Mouse (Mus musculus): ENCODE measurements around the gene Coro1c. TPM values are rescaled to one million over a fixed set of nuclear protein-coding genes. Genes with fewer than 3 reads are reported as not detected.
A peak's percentile ranks its signal among the peaks of the same experiment; 100 is the strongest.

The Coro1c gene
- polyA plus RNA-seq, 1 experiment from 2014 or later: 102 TPM

DNA sequence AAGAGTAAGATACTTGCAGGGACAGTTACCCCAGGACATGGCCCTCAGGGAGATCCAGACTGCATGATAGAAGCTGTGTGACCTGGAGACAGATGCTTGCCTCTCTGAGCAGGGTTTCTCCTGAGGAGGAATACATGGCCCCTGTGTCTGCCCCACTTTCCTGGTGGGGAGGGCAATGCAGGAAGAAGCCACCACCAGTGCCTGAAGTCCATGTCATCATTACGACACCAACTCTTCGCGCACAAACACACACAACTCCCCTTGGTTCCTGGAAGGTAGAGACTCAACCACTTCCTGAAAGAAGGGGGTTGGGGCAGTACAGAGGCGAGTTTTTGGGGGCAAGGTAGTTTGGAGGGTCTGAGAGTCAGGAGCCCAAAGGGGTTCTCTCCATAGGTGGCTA, 84.3 kb downstream of the Coro1c start:
- Histone ChIP-seq H3K36me3 (ENCODE audit: insufficient read depth, low read length) (no peaks in the 10 kb centered on the region), H3K4me2 (replicated peaks; ENCODE audit: low read depth, low read length) (no peak overlapping the region), H3K4me1 (ENCODE audit: insufficient read depth, low read depth, low read length) (no peaks in the 10 kb centered on the region), H3K9ac (replicated peaks; ENCODE audit: low read depth) (no peak overlapping the region), H3K27me3 (replicated peaks; ENCODE audit: insufficient read depth, low read length) (no peaks in the 10 kb centered on the region), H3K9me3 (ENCODE audit: low read length) (no peaks in the 10 kb centered on the region), H3K27ac (ENCODE audit: low read length) (no peak overlapping the region), H3K4me3 (ENCODE audit: low read depth, low read length) (no peak overlapping the region)
- TF ChIP-seq CTCF (IDR thresholded peaks at IDR 0.05) (no peak), EP300 (IDR thresholded peaks at IDR 0.05) (no peak)
- ATAC-seq: 0 out of 2 replicates have a peak, but pooled peaks have one; percentile 21
- DNase-seq (ENCODE audit: low spot score): no peak
- WGBS: 75% methylated on average over 4 of the region's 4 CpGs

DNA sequence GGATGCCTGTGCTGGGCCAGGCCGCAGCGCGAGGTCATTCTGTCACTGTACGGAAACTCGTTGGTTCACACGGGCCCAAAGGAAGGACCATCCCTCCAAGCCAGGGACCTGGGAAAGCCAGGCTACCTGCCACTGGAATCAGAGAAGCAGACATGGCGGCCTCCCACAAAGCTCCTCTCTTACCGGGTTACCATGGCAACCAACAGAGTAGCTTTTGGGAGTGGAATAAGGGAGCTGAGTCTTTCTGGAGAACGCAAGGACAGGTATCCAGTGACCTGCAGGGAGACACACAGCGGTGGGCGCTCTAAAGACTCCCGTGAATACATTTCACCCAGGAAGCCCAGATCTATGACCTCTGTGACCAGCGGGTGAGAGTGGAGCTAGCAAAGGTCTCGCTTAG, 90.0 kb downstream of the Coro1c start:
- TF ChIP-seq CTCF (IDR thresholded peaks at IDR 0.05) (no peak), EP300 (IDR thresholded peaks at IDR 0.05) (no peak)
- Histone ChIP-seq H3K9me3 (ENCODE audit: low read length) (no peaks in the 10 kb centered on the region), H3K27me3 (replicated peaks; ENCODE audit: insufficient read depth, low read length) (no peaks in the 10 kb centered on the region), H3K36me3 (ENCODE audit: insufficient read depth, low read length) (no peaks in the 10 kb centered on the region), H3K4me2 (replicated peaks; ENCODE audit: low read depth, low read length) (no peak overlapping the region), H3K4me1 (ENCODE audit: insufficient read depth, low read depth, low read length) (no peaks in the 10 kb centered on the region), H3K9ac (replicated peaks; ENCODE audit: low read depth) (no peak overlapping the region), H3K4me3 (ENCODE audit: low read depth, low read length) (no peak overlapping the region), H3K27ac (ENCODE audit: low read length) (no peak overlapping the region)
- 61% methylated on average over 14 of the region's 14 CpGs for WGBS
- ATAC-seq (no peak), DNase-seq (ENCODE audit: low spot score) (no peak)

DNA sequence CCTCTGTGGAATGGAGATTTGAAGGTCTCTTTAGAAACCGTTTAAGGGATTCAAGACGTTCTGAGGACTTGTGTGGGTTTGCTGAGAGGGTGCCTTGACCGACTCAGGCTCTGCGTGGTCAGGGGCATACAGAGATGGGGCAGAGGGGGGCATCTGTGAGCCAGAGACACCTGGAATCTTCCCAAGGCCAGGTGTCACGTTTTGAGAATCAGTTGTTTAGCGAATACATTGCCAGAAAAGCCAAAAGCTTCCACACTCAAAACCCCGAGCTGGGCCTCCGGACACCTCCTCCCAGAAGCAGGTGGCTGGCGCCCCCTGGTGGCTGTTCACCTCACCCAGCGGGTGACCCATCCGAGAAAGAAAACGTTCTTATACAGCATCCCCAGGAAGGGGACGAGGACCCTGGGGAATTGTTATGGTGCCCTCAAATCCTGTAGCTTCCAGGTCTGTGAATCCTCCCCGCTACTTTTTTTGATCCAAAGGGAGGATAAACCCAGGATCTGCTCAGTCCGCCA, 92.9 kb downstream of the Coro1c start:
- TF ChIP-seq CTCF (IDR thresholded peaks at IDR 0.05) (peak; percentile 90), EP300 (IDR thresholded peaks at IDR 0.05) (no peak)
- peak; percentile 48; the same call in 1 of the 2 replicates for ATAC-seq
- no peak overlapping the region for H3K9ac ChIP-seq (replicated peaks; ENCODE audit: low read depth)
- H3K9me3 ChIP-seq (ENCODE audit: low read length): no peaks in the 10 kb centered on the region
- H3K27ac ChIP-seq (ENCODE audit: low read length): no peak overlapping the region
- H3K4me3 ChIP-seq (ENCODE audit: low read depth, low read length): no peak overlapping the region
- WGBS: 16% methylated on average over 15 of the region's 15 CpGs
- H3K4me2 ChIP-seq (replicated peaks; ENCODE audit: low read depth, low read length): no peak overlapping the region
- no peaks in the 10 kb centered on the region for H3K4me1 ChIP-seq (ENCODE audit: insufficient read depth, low read depth, low read length)
- DNase-seq (ENCODE audit: low spot score): peak; percentile 88
- no peaks in the 10 kb centered on the region for H3K27me3 ChIP-seq (replicated peaks; ENCODE audit: insufficient read depth, low read length)
- no peaks in the 10 kb centered on the region for H3K36me3 ChIP-seq (ENCODE audit: insufficient read depth, low read length)

DNA sequence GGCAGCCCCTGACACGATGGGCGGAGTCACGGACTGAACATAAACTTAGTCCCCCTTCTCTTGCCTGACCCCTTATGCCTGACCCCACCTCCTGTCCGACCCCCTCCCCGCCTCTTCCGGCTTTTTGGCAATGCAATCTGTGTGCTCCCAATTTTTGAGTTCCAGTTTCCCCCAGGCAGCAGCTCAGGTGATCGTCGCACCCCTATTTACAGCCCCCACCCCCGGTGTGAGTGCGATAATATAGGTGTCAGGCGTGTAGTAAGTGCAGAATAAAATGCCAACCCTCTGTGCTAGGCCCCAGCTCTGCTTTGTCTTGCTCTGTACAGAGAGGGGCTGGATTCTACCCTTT, 93.5 kb downstream of the Coro1c start:
- TF ChIP-seq CTCF (IDR thresholded peaks at IDR 0.05) (no peak), EP300 (IDR thresholded peaks at IDR 0.05) (no peak)
- H3K4me3 ChIP-seq (ENCODE audit: low read depth, low read length): no peak overlapping the region
- 54% methylated on average over 11 of the region's 11 CpGs for WGBS

DNA sequence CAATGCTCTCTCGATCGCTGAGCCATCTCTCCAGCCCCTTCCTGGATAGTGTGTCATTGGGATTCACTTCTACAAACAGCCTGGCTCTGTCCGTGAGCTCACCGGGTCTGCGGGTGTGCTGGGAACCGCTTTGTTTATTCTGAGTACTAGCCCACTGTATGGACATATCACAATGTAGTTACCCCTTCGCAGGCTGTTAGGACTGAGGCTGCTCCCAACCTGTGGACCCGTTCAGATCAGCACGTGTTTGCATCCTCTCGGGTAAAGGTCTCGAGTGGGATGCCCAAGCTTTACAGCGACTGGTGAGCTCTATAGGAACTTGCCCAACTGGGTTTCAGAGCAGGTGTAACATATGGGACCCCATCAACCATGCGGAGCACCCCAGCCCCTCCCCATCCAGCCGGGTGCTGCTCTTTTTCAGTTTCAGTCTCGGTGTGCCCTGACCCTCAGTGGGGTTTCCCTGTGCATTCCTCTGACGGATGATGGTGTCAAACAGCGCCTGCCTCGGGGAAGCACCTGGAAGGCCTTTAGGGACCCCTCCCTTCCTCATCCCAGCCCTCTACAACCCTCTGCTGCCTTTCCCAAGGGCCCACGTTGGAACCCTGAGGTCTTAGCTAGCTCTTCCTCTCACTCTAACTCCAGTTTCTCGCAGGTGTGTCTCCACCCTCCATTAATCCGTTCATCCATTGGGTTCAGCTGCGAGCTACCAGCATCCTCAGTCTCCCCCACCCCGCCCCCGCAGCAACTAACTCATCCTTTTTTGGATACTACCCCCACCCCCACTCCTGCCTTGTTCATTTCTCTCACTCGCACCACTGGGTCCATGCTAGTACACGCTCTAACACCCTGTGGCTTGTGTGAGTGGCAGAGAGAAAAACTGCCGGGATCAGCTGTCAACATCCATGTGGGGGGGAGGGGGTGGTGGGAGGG, 94.2 kb downstream of the Coro1c start:
- Histone ChIP-seq H3K9ac (replicated peaks; ENCODE audit: low read depth) (no peak overlapping the region), H3K27ac (ENCODE audit: low read length) (no peak overlapping the region)
- 34% methylated on average over 27 of the region's 27 CpGs for WGBS

More for the DNA sequence above, 93.5 kb downstream of the Coro1c start:
- Histone ChIP-seq H3K4me1 (ENCODE audit: insufficient read depth, low read depth, low read length) (no peaks in the 10 kb centered on the region), H3K9ac (replicated peaks; ENCODE audit: low read depth) (no peak overlapping the region), H3K36me3 (ENCODE audit: insufficient read depth, low read length) (no peaks in the 10 kb centered on the region), H3K27me3 (replicated peaks; ENCODE audit: insufficient read depth, low read length) (no peaks in the 10 kb centered on the region), H3K9me3 (ENCODE audit: low read length) (no peaks in the 10 kb centered on the region), H3K4me2 (replicated peaks; ENCODE audit: low read depth, low read length) (no peak overlapping the region), H3K27ac (ENCODE audit: low read length) (no peak overlapping the region)
- ATAC-seq: no peak
- DNase-seq (ENCODE audit: low spot score): no peak

DNA sequence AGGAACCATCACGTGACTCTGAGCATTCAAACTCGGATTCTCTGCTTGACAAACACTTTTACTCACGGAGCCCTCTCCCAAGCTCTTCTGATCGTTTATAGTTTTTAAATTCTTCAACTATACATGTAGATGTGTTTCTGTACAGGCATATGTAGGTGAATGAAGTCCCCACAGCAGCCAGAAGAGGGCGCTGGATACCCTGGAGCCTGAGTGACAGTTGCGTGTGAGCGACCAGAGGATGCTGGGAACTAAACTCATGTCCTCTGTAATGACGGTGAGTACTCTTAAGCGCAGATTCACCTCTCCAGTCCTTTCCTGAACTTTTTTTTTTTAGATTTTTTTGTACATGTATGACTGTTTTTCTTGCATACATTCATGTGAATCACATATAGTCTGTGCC, 95.0 kb downstream of the Coro1c start:
- TF ChIP-seq CTCF (IDR thresholded peaks at IDR 0.05): peak; percentile 52
- no peak for TF ChIP-seq EP300 (IDR thresholded peaks at IDR 0.05)
- H3K4me2 ChIP-seq (replicated peaks; ENCODE audit: low read depth, low read length): no peak overlapping the region
- DNase-seq (ENCODE audit: low spot score) (no peak), ATAC-seq (no peak)
- no peak overlapping the region for H3K4me3 ChIP-seq (ENCODE audit: low read depth, low read length)
- no peaks in the 10 kb centered on the region for H3K9me3 ChIP-seq (ENCODE audit: low read length)
- H3K9ac ChIP-seq (replicated peaks; ENCODE audit: low read depth): no peak overlapping the region
- H3K27ac ChIP-seq (ENCODE audit: low read length): no peak overlapping the region
- H3K27me3 ChIP-seq (replicated peaks; ENCODE audit: insufficient read depth, low read length): no peaks in the 10 kb centered on the region
- no peaks in the 10 kb centered on the region for H3K4me1 ChIP-seq (ENCODE audit: insufficient read depth, low read depth, low read length)
- H3K36me3 ChIP-seq (ENCODE audit: insufficient read depth, low read length): no peaks in the 10 kb centered on the region
- 19% methylated on average over 9 of the region's 9 CpGs for WGBS

More for the DNA sequence above, 94.2 kb downstream of the Coro1c start:
- DNase-seq (ENCODE audit: low spot score) (no peak), ATAC-seq (no peak)
- no peaks in the 10 kb centered on the region for H3K4me1 ChIP-seq (ENCODE audit: insufficient read depth, low read depth, low read length)
- H3K9me3 ChIP-seq (ENCODE audit: low read length): no peaks in the 10 kb centered on the region
- no peak overlapping the region for H3K4me2 ChIP-seq (replicated peaks; ENCODE audit: low read depth, low read length)
- no peak overlapping the region for H3K4me3 ChIP-seq (ENCODE audit: low read depth, low read length)
- TF ChIP-seq EP300 (IDR thresholded peaks at IDR 0.05) (no peak), CTCF (IDR thresholded peaks at IDR 0.05) (no peak)
- H3K27me3 ChIP-seq (replicated peaks; ENCODE audit: insufficient read depth, low read length): no peaks in the 10 kb centered on the region
- H3K36me3 ChIP-seq (ENCODE audit: insufficient read depth, low read length): no peaks in the 10 kb centered on the region

All from lung, postnatal 0 days (tissue).